ENCODE assay signal across 8 mouse cellular contexts in genomic region chr14:31226978-31227377, GRCm38 (mm10). TPM values are rescaled to one million over a fixed set of nuclear protein-coding genes. Genes with fewer than 3 reads are reported as not detected.
DNase-seq lines count a peak whose midpoint lies in the region; ATAC-seq lines count a peak whose summit lies in the region.

No protein-coding gene starts in this region.

- no peaks in the 10 kb centered on the region for H3K9me3 ChIP-seq in hindbrain, embryonic 13.5 days
- H3K9me3 ChIP-seq in hindbrain, embryonic 12.5 days (replicated peaks) = no peaks in the 10 kb centered on the region
- no peaks in the 10 kb centered on the region for H3K9me3 ChIP-seq in heart, embryonic 13.5 days

- H3K27me3 ChIP-seq in hindbrain, embryonic 13.5 days = no peaks in the 10 kb centered on the region
- no peaks in the 10 kb centered on the region for H3K27me3 ChIP-seq in hindbrain, embryonic 12.5 days
- 0 out of 2 replicates have a peak, but pooled peaks cover 4% of the 10 kb centered on the region for H3K27me3 ChIP-seq in heart, embryonic 13.5 days (replicated peaks)

- peak; percentile 60 to 63 for DNase-seq in layer of hippocampus, postnatal 10 days (ENCODE audit: low spot score in 2 of 2)
- DNase-seq in ovary, postnatal 14 days (ENCODE audit: low spot score) = peak; percentile 85
- DNase-seq in adrenal gland, postnatal 4 days (ENCODE audit: low spot score in 2 of 2) = no peak

- no peak overlapping the region for H3K9ac ChIP-seq in hindbrain, embryonic 13.5 days
- H3K9ac ChIP-seq in hindbrain, embryonic 12.5 days = no peak overlapping the region
- H3K9ac ChIP-seq in heart, embryonic 13.5 days = no peak overlapping the region

- no peaks in the 10 kb centered on the region for H3K36me3 ChIP-seq in hindbrain, embryonic 13.5 days
- no peaks in the 10 kb centered on the region for H3K36me3 ChIP-seq in hindbrain, embryonic 12.5 days
- no peaks in the 10 kb centered on the region for H3K36me3 ChIP-seq in heart, embryonic 13.5 days

- ATAC-seq in hindbrain, embryonic 13.5 days (ENCODE audit: low FRiP score) = peak; percentile 52; the same call in 1 of the 2 replicates
- no peak for ATAC-seq in hindbrain, embryonic 12.5 days (ENCODE audit: low FRiP score)
- peak; percentile 43; the same call in 1 of the 2 replicates for ATAC-seq in heart, embryonic 13.5 days (ENCODE audit: extremely low read depth, insufficient number of reproducible peaks, low FRiP score, low TSS enrichment)
- ATAC-seq in inflammation-experienced regulatory T-cells, adult 6 months = no peak

- H3K27ac ChIP-seq in hindbrain, embryonic 13.5 days = no peak overlapping the region
- H3K27ac ChIP-seq in hindbrain, embryonic 12.5 days = no peak overlapping the region
- H3K27ac ChIP-seq in brown adipose tissue, adult 24 weeks (replicated peaks; ENCODE audit: low read depth, low read length) = peak overlapping the region; percentile 84
- H3K27ac ChIP-seq in heart, embryonic 13.5 days (replicated peaks) = peak overlapping the region; percentile 68

- no peak overlapping the region for H3K4me3 ChIP-seq in hindbrain, embryonic 13.5 days
- no peak overlapping the region for H3K4me3 ChIP-seq in hindbrain, embryonic 12.5 days
- no peak overlapping the region for H3K4me3 ChIP-seq in brown adipose tissue, adult 24 weeks (ENCODE audit: insufficient read depth, low read depth, low read length)
- H3K4me3 ChIP-seq in heart, embryonic 13.5 days = no peak overlapping the region

- H3K4me1 ChIP-seq in hindbrain, embryonic 13.5 days (replicated peaks) = peaks cover 6% of the 10 kb centered on the region; the same call in 1 of the 2 replicates
- peaks cover 13% of the 10 kb centered on the region for H3K4me1 ChIP-seq in hindbrain, embryonic 12.5 days
- H3K4me1 ChIP-seq in brown adipose tissue, adult 24 weeks (ENCODE audit: control insufficient read depth, insufficient read depth, insufficient read length, low read length) = peaks cover 43% of the 10 kb centered on the region
- peaks cover 73% of the 10 kb centered on the region for H3K4me1 ChIP-seq in heart, embryonic 13.5 days

- H3K4me2 ChIP-seq in hindbrain, embryonic 13.5 days = no peak overlapping the region
- H3K4me2 ChIP-seq in hindbrain, embryonic 12.5 days (replicated peaks) = no peak overlapping the region
- no peak overlapping the region for H3K4me2 ChIP-seq in heart, embryonic 13.5 days

- WGBS in hindbrain, embryonic 13.5 days = 55% methylated on average over 4 of the region's 4 CpGs
- WGBS in hindbrain, embryonic 12.5 days = 66% methylated on average over 4 of the region's 4 CpGs
- WGBS in heart, embryonic 13.5 days = 38% methylated on average over 4 of the region's 4 CpGs

RNA-seq across cellular contexts. Expression of gene Sema3g, which starts 9.3 kb away (rescaled TPM):
- 0.84 and 0.90 TPM in 2 replicates for polyA plus RNA-seq in hindbrain, embryonic 13.5 days (2015; fragmentation: Nextera tagmentation; extraction: Ambion mirVana)
- polyA plus RNA-seq in hindbrain, embryonic 12.5 days (2016; fragmentation: Nextera tagmentation; extraction: Ambion mirVana) = 0.79 and 1.2 TPM in 2 replicates
- 5.4 and 10.5 TPM in 2 replicates for polyA plus RNA-seq in brown adipose tissue, adult 24 weeks (2012; ENCODE audit: insufficient read depth, insufficient read length, missing spikeins)
- 0.51 TPM in 2 replicates for polyA plus RNA-seq in heart, embryonic 13.5 days (2015; fragmentation: Nextera tagmentation; extraction: Ambion mirVana)
- total RNA-seq in layer of hippocampus, postnatal 10 days (2021) = 1 to 10 TPM; 4.7 to 5.4 TPM
- polyA plus RNA-seq in inflammation-experienced regulatory T-cells, adult 6 months (2017; shearing (Covaris generic)) = not detected
- 10 to 100 TPM; 12.6 to 20.0 TPM for total RNA-seq in adrenal gland, postnatal 4 days (2021)

RNA-seq across cellular contexts. Expression of gene Nisch, which starts 10.2 kb away (rescaled TPM):
- polyA plus RNA-seq in hindbrain, embryonic 13.5 days (2015; fragmentation: Nextera tagmentation; extraction: Ambion mirVana) = 315 and 334 TPM in 2 replicates
- 464 and 474 TPM in 2 replicates for polyA plus RNA-seq in hindbrain, embryonic 12.5 days (2016; fragmentation: Nextera tagmentation; extraction: Ambion mirVana)
- polyA plus RNA-seq in brown adipose tissue, adult 24 weeks (2012; ENCODE audit: insufficient read depth, insufficient read length, missing spikeins) = 83.6 and 84.5 TPM in 2 replicates
- 340 and 345 TPM in 2 replicates for polyA plus RNA-seq in heart, embryonic 13.5 days (2015; fragmentation: Nextera tagmentation; extraction: Ambion mirVana)
- 100 to 1,000 TPM; 424 to 481 TPM for total RNA-seq in layer of hippocampus, postnatal 10 days (2021)
- polyA plus RNA-seq in inflammation-experienced regulatory T-cells, adult 6 months (2017; shearing (Covaris generic)) = 100 to 1,000 TPM in 2 of 3 experiments, 10 to 100 TPM in 1; 77.1 to 218 (median 164) TPM
- 100 to 1,000 TPM; 496 to 522 TPM for total RNA-seq in adrenal gland, postnatal 4 days (2021)

RNA-seq across cellular contexts. Expression of gene Tnnc1, which starts 18.9 kb away (rescaled TPM):
- polyA plus RNA-seq in hindbrain, embryonic 13.5 days (2015; fragmentation: Nextera tagmentation; extraction: Ambion mirVana) = 7.3 and 9.1 TPM in 2 replicates
- 10.5 and 49.9 TPM in 2 replicates for polyA plus RNA-seq in hindbrain, embryonic 12.5 days (2016; fragmentation: Nextera tagmentation; extraction: Ambion mirVana)
- 17.2 and 24.4 TPM in 2 replicates for polyA plus RNA-seq in brown adipose tissue, adult 24 weeks (2012; ENCODE audit: insufficient read depth, insufficient read length, missing spikeins)
- 3,442 and 4,164 TPM in 2 replicates for polyA plus RNA-seq in heart, embryonic 13.5 days (2015; fragmentation: Nextera tagmentation; extraction: Ambion mirVana)
- total RNA-seq in layer of hippocampus, postnatal 10 days (2021) = 1 to 10 TPM in 1 of 2 experiments, under 1 TPM in 1; 0.67 to 2.0 TPM
- polyA plus RNA-seq in inflammation-experienced regulatory T-cells, adult 6 months (2017; shearing (Covaris generic)) = not detected
- 10 to 100 TPM in 1 of 2 experiments, 1 to 10 TPM in 1; 5.0 to 13.9 TPM for total RNA-seq in adrenal gland, postnatal 4 days (2021)

RNA-seq across cellular contexts. Expression of gene Phf7, which starts 24.1 kb away (rescaled TPM):
- 11.9 and 13.6 TPM in 2 replicates for polyA plus RNA-seq in hindbrain, embryonic 13.5 days (2015; fragmentation: Nextera tagmentation; extraction: Ambion mirVana)
- 12.4 TPM in 2 replicates for polyA plus RNA-seq in hindbrain, embryonic 12.5 days (2016; fragmentation: Nextera tagmentation; extraction: Ambion mirVana)
- 7.3 and 9.9 TPM in 2 replicates for polyA plus RNA-seq in brown adipose tissue, adult 24 weeks (2012; ENCODE audit: insufficient read depth, insufficient read length, missing spikeins)
- 7.8 and 8.2 TPM in 2 replicates for polyA plus RNA-seq in heart, embryonic 13.5 days (2015; fragmentation: Nextera tagmentation; extraction: Ambion mirVana)
- 1 to 10 TPM; 4.8 to 5.2 TPM for total RNA-seq in layer of hippocampus, postnatal 10 days (2021)
- 10 to 100 TPM; 11.8 to 13.2 (median 13.1) TPM for polyA plus RNA-seq in inflammation-experienced regulatory T-cells, adult 6 months (2017; shearing (Covaris generic))
- total RNA-seq in adrenal gland, postnatal 4 days (2021) = 10 to 100 TPM; 12.4 to 12.6 TPM

RNA-seq across cellular contexts. Expression of gene Bap1, which starts 24.3 kb away (rescaled TPM):
- 114 and 117 TPM in 2 replicates for polyA plus RNA-seq in hindbrain, embryonic 13.5 days (2015; fragmentation: Nextera tagmentation; extraction: Ambion mirVana)
- polyA plus RNA-seq in hindbrain, embryonic 12.5 days (2016; fragmentation: Nextera tagmentation; extraction: Ambion mirVana) = 110 and 112 TPM in 2 replicates
- polyA plus RNA-seq in brown adipose tissue, adult 24 weeks (2012; ENCODE audit: insufficient read depth, insufficient read length, missing spikeins) = 17.8 and 22.0 TPM in 2 replicates
- polyA plus RNA-seq in heart, embryonic 13.5 days (2015; fragmentation: Nextera tagmentation; extraction: Ambion mirVana) = 52.0 and 59.1 TPM in 2 replicates
- total RNA-seq in layer of hippocampus, postnatal 10 days (2021) = 100 to 1,000 TPM; 117 to 123 TPM
- 10 to 100 TPM; 23.6 to 28.7 (median 28.3) TPM for polyA plus RNA-seq in inflammation-experienced regulatory T-cells, adult 6 months (2017; shearing (Covaris generic))
- 10 to 100 TPM; 82.9 to 83.7 TPM for total RNA-seq in adrenal gland, postnatal 4 days (2021)

Comparison
In these comparisons a context has a peak if more than half of its experiments do, and no peak if none do; other contexts are left out.
1. ATAC-seq: peak in hindbrain, embryonic 13.5 days (single experiment) and heart, embryonic 13.5 days (single experiment); none in hindbrain, embryonic 12.5 days (single experiment) and inflammation-experienced regulatory T-cells, adult 6 months (single experiment).
2. H3K27ac ChIP-seq: peak in brown adipose tissue, adult 24 weeks (single experiment) and heart, embryonic 13.5 days (single experiment); none in hindbrain, embryonic 13.5 days (single experiment) and hindbrain, embryonic 12.5 days (single experiment).
3. DNase-seq: peak in layer of hippocampus, postnatal 10 days (2 of 2) and ovary, postnatal 14 days (single experiment); none in adrenal gland, postnatal 4 days (0 of 2).
4. RNA of gene Tnnc1, which starts 18.9 kb away (polyA plus RNA-seq): 3,442 to 4,164 TPM in heart, embryonic 13.5 days; 17.2 to 24.4 TPM in brown adipose tissue, adult 24 weeks, 10.5 to 49.9 TPM in hindbrain, embryonic 12.5 days, 7.3 to 9.1 TPM in hindbrain, embryonic 13.5 days and not detected in inflammation-experienced regulatory T-cells, adult 6 months; every median in the first group is over 10 times any median in the second.